Comparison of ENCODE assay signal across 19 mouse cellular contexts in the genomic region with DNA sequence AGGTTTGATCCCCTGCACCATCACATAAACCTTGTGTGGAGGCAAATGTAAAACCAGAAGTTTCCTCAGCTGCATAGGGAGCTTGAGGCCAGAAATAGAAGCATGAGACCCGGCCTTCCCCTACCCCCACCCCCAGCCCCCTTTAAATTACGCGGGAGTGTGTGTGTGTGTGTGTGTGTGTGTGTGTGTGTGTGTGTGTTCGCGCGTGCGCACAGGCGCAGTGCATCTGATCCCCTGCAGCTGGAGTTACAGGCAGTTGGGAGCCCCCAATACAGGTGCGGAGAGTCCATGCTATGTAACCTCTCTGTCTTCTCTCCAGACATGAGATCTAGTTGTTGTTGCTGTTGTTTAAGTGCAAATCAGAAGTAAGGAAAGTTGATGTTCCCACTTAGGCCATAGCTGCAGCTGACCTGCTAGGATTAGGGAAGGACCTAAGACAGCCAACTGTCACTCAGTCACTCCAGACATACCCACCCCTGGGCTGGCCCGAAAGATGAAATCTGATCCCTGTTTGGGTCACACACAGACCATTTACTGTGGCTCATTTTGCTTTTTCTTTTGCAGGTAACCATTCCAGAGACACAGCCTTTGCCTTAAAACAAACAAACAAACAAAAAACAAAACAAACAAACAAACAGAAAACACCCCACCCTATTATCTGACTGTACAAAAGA. TPM values are rescaled to one million over a fixed set of nuclear protein-coding genes. Genes with fewer than 3 reads are reported as not detected.
DNase-seq lines count a peak whose midpoint lies in the region; ATAC-seq lines count a peak whose summit lies in the region.
"Had no signal": no experiment of that assay in that cellular context is flagged by ENCODE, and none has a peak within 500 bp of the region (broad histone marks: within the 10 kb centered on the region; RNA-seq: fewer than 3 reads in every experiment).

No protein-coding gene starts in this region.

- H3K4me3 ChIP-seq in limb, embryonic 11.5 days (ENCODE audit: low read depth, low read length), result no peak overlapping the region
- no peak overlapping the region for H3K4me3 ChIP-seq in limb, embryonic 10.5 days
- H3K4me3 ChIP-seq in limb, embryonic 15.5 days, result no peak overlapping the region
- H3K4me3 ChIP-seq: forebrain, embryonic 12.5 days; hindbrain, embryonic 15.5 days; midbrain, embryonic 15.5 days had no signal

- H3K27ac ChIP-seq in limb, embryonic 11.5 days (replicated peaks; ENCODE audit: low read depth, low read length), result no peak overlapping the region
- no peak overlapping the region; the same call in 1 of the 2 replicates for H3K27ac ChIP-seq in limb, embryonic 10.5 days
- H3K27ac ChIP-seq in limb, embryonic 15.5 days, result peak overlapping the region; percentile 4; the same call in 1 of the 2 replicates
- H3K27ac ChIP-seq: hindbrain, embryonic 15.5 days; midbrain, embryonic 15.5 days had no signal

- H3K9me3 ChIP-seq in limb, embryonic 11.5 days (ENCODE audit: control insufficient read depth, low read length), result no peaks in the 10 kb centered on the region
- no peaks in the 10 kb centered on the region for H3K9me3 ChIP-seq in limb, embryonic 10.5 days (replicated peaks)
- no peaks in the 10 kb centered on the region for H3K9me3 ChIP-seq in limb, embryonic 15.5 days
- H3K9me3 ChIP-seq: forebrain, embryonic 12.5 days; hindbrain, embryonic 15.5 days; midbrain, embryonic 15.5 days had no signal

- H3K9ac ChIP-seq in limb, embryonic 11.5 days (ENCODE audit: low read length), result no peak overlapping the region
- H3K9ac ChIP-seq in limb, embryonic 15.5 days, result no peak overlapping the region
- H3K9ac ChIP-seq: forebrain, embryonic 12.5 days; hindbrain, embryonic 15.5 days; midbrain, embryonic 15.5 days had no signal

- no peaks in the 10 kb centered on the region for H3K36me3 ChIP-seq in limb, embryonic 11.5 days (ENCODE audit: control insufficient read depth, insufficient read depth, low read length)
- no peaks in the 10 kb centered on the region for H3K36me3 ChIP-seq in limb, embryonic 10.5 days
- no peaks in the 10 kb centered on the region for H3K36me3 ChIP-seq in limb, embryonic 15.5 days
- H3K36me3 ChIP-seq: forebrain, embryonic 12.5 days; hindbrain, embryonic 15.5 days; midbrain, embryonic 15.5 days had no signal

- H3K4me2 ChIP-seq in limb, embryonic 11.5 days (ENCODE audit: low read depth, severe bottlenecking), result no peak overlapping the region
- H3K4me2 ChIP-seq in limb, embryonic 15.5 days, result no peak overlapping the region; the same call in 1 of the 2 replicates
- H3K4me2 ChIP-seq: forebrain, embryonic 12.5 days; heart, embryonic 11.5 days; hindbrain, embryonic 15.5 days; midbrain, embryonic 15.5 days had no signal

- H3K27me3 ChIP-seq in limb, embryonic 11.5 days (ENCODE audit: control insufficient read depth, insufficient read depth, low read length), result no peaks in the 10 kb centered on the region
- H3K27me3 ChIP-seq in limb, embryonic 10.5 days (ENCODE audit: low read depth, poor library complexity, severe bottlenecking), result no peaks in the 10 kb centered on the region
- no peaks in the 10 kb centered on the region for H3K27me3 ChIP-seq in limb, embryonic 15.5 days
- H3K27me3 ChIP-seq: forebrain, embryonic 12.5 days; hindbrain, embryonic 15.5 days; midbrain, embryonic 15.5 days had no signal

- ATAC-seq in limb, embryonic 11.5 days (ENCODE audit: insufficient number of reproducible peaks, low FRiP score, low TSS enrichment, low read depth), result 0 out of 2 replicates have a peak, but pooled peaks have one; percentile 45
- no peak for ATAC-seq in limb, embryonic 15.5 days (ENCODE audit: insufficient number of reproducible peaks, low FRiP score, low TSS enrichment, low read depth)
- ATAC-seq: activated CD4-positive, CD25-positive, alpha-beta regulatory T cell, adult 4 months; midbrain, embryonic 15.5 days had no signal

- peaks cover 23% of the 10 kb centered on the region for H3K4me1 ChIP-seq in limb, embryonic 11.5 days (ENCODE audit: control insufficient read depth, insufficient read depth, low read length)
- peaks cover 68% of the 10 kb centered on the region for H3K4me1 ChIP-seq in limb, embryonic 10.5 days
- H3K4me1 ChIP-seq in limb, embryonic 15.5 days, result peaks cover 44% of the 10 kb centered on the region

- peak; percentile 87 for DNase-seq in heart, adult 11 months
- DNase-seq in heart, postnatal 36 days, result no peak
- no peak for DNase-seq in limb, embryonic 11.5 days (ENCODE audit: low spot score)
- DNase-seq in limb, embryonic 10.5 days (ENCODE audit: low spot score), result no peak
- DNase-seq in thymus, postnatal 4 days, result peak; percentile 56
- DNase-seq in gastrocnemius, adult 8-10 months (ENCODE audit: low spot score in 2 of 2), result no peak
- DNase-seq in spleen, adult 12 weeks (ENCODE audit: low spot score), result no peak
- DNase-seq: cerebellum, postnatal 10 days; kidney, adult 9 months; liver; lung, adult 18-20 months; lung, postnatal 36 days; right cerebral cortex, postnatal 25 days had no signal

- WGBS in limb, embryonic 11.5 days, result 51% methylated on average over 10 of the region's 10 CpGs
- WGBS in limb, embryonic 10.5 days, result 61% methylated on average over 10 of the region's 10 CpGs
- WGBS in limb, embryonic 15.5 days, result 34% methylated on average over 6 of the region's 10 CpGs

- intact Hi-C loops in heart, postnatal 36 days (cut with DNase I), result no loop called here

RNA-seq across cellular contexts. Expression of a gene that starts 16.5 kb away (rescaled TPM):
- total RNA-seq in heart, postnatal 36 days (2021), result 10 to 100 TPM; 30.9 to 31.1 TPM
- 85.5 and 91.0 TPM in 2 replicates for polyA plus RNA-seq in limb, embryonic 11.5 days (2014; fragmentation: Nextera tagmentation; extraction: Ambion mirVana)
- polyA plus RNA-seq in limb, embryonic 10.5 days (2016; fragmentation: Nextera tagmentation; extraction: Ambion mirVana), result 106 and 112 TPM in 2 replicates
- polyA plus RNA-seq in limb, embryonic 15.5 days (2015; fragmentation: Nextera tagmentation; extraction: Ambion mirVana), result 135 and 136 TPM in 2 replicates
- total RNA-seq in gastrocnemius, adult 8-10 months (2022), result 1 to 10 TPM; 6.2 to 9.9 (median 7.0) TPM

RNA-seq across cellular contexts. Expression of a gene that starts 37.9 kb away (rescaled TPM):
- total RNA-seq in heart, postnatal 36 days (2021), result 10 to 100 TPM; 13.3 to 14.4 TPM
- 21.1 and 24.2 TPM in 2 replicates for polyA plus RNA-seq in limb, embryonic 11.5 days (2014; fragmentation: Nextera tagmentation; extraction: Ambion mirVana)
- polyA plus RNA-seq in limb, embryonic 10.5 days (2016; fragmentation: Nextera tagmentation; extraction: Ambion mirVana), result 20.7 and 20.9 TPM in 2 replicates
- 24.6 and 27.1 TPM in 2 replicates for polyA plus RNA-seq in limb, embryonic 15.5 days (2015; fragmentation: Nextera tagmentation; extraction: Ambion mirVana)
- 1 to 10 TPM; 3.4 to 6.5 (median 4.9) TPM for total RNA-seq in gastrocnemius, adult 8-10 months (2022)

Comparison
In these comparisons a context has a peak if more than half of its experiments do, and no peak if none do; other contexts are left out.
1. DNase-seq: peak in heart, adult 11 months (single experiment) and thymus, postnatal 4 days (single experiment); none in heart, postnatal 36 days (0 of 2), limb, embryonic 11.5 days (single experiment), limb, embryonic 10.5 days (single experiment), gastrocnemius, adult 8-10 months (0 of 2) and spleen, adult 12 weeks (single experiment).